Mouse (Mus musculus): Measurements from ENCODE around the gene Fktn. TPM values are rescaled to one million over a fixed set of nuclear protein-coding genes. Genes with fewer than 3 reads are reported as not detected.
"Not testable (repeated sequence)": the region's sequence is repeated elsewhere in the genome, so short reads cannot be mapped to it uniquely, and the experiment has no call there.

Gene Fktn
- total RNA-seq (2014; rRNA removed; ENCODE audit: low replicate concordance) (6.9 and 7.2 TPM in 2 replicates), polyA plus RNA-seq (2015; fragmentation: Nextera tagmentation; extraction: Ambion mirVana) (10.6 and 12.8 TPM in 2 replicates)

- 8% methylated on average over 7 of the region's 7 CpGs for WGBS
- DNase-seq (ENCODE audit: low spot score): no peak
- peak within 1 kb of the TSS; percentile 65 for H3K9ac ChIP-seq (replicated peaks; ENCODE audit: low read depth, low read length)
Observed at GRCm38 (mm10) chr4:53713704-53714050, at the start of gene Fktn. Gene Fktn, plus strand, starts transcription at chr4:53713998.

DNA sequence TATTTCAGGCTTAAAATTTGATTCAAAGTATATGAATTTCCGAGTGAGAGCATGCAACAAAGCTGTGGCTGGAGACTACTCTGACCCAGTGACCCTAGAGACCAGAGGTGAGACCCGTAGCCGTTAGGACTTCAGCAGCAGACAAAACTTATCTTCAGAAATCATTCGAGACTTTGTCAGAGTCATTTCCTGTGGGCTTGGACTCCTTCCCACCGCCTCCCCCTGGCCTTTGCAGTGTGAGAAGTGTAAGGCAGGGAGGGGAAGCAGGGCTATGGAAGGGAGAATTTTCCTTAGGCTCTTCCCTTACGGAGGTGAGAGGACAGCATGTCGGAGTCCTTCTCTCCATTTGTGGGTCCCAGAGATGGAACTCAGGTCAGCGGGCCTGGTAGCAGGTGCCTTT is 31.7 kb upstream of the Fktn start:
- ATAC-seq (ENCODE audit: insufficient read depth, low read depth) (no peak), DNase-seq (ENCODE audit: low spot score) (no peak)
- Histone ChIP-seq H3K4me1 (ENCODE audit: control insufficient read depth, insufficient read depth) (no peaks in the 10 kb centered on the region), H3K27ac (ENCODE audit: low read depth) (no peak overlapping the region), H3K36me3 (replicated peaks; ENCODE audit: control insufficient read depth, insufficient read depth, low read length) (peaks cover 15% of the 10 kb centered on the region), H3K9me3 (replicated peaks; ENCODE audit: control insufficient read depth, low read length) (no peaks in the 10 kb centered on the region), H3K27me3 (ENCODE audit: control insufficient read depth, insufficient read depth, low read length) (no peaks in the 10 kb centered on the region), H3K4me3 (ENCODE audit: low read depth, low read length) (no peak overlapping the region), H3K9ac (replicated peaks; ENCODE audit: low read depth, low read length) (no peak overlapping the region), H3K4me2 (ENCODE audit: low read depth, low read length) (no peak overlapping the region)
- WGBS: 57% methylated on average over 8 of the region's 8 CpGs
- TF ChIP-seq EP300 (IDR thresholded peaks at IDR 0.05; ENCODE audit: low read depth): no peak
- TF ChIP-seq CTCF (IDR thresholded peaks at IDR 0.05; ENCODE audit: low read depth): no peak

More at GRCm38 (mm10) chr4:53713704-53714050, at the start of gene Fktn:
- Histone ChIP-seq H3K27me3 (ENCODE audit: control insufficient read depth, insufficient read depth, low read length) (no peaks in the 10 kb centered on the region), H3K4me2 (ENCODE audit: low read depth, low read length) (peak within 1 kb of the TSS; percentile 96), H3K36me3 (replicated peaks; ENCODE audit: control insufficient read depth, insufficient read depth, low read length) (no peaks in the 10 kb centered on the region), H3K4me3 (ENCODE audit: low read depth, low read length) (peak within 1 kb of the TSS; percentile 70), H3K4me1 (ENCODE audit: control insufficient read depth, insufficient read depth) (peaks cover 4% of the 10 kb centered on the region; the same call in 1 of the 2 replicates), H3K27ac (ENCODE audit: low read depth) (peak within 1 kb of the TSS; percentile 75), H3K9me3 (replicated peaks; ENCODE audit: control insufficient read depth, low read length) (no peaks in the 10 kb centered on the region)
- peak; percentile 37 for ATAC-seq (ENCODE audit: insufficient read depth, low read depth)
- TF ChIP-seq EP300 (IDR thresholded peaks at IDR 0.05; ENCODE audit: low read depth): no peak
- no peak for TF ChIP-seq CTCF (IDR thresholded peaks at IDR 0.05; ENCODE audit: low read depth)

- Histone ChIP-seq H3K4me1 (ENCODE audit: control insufficient read depth, insufficient read depth) (no peaks in the 10 kb centered on the region), H3K27me3 (ENCODE audit: control insufficient read depth, insufficient read depth, low read length) (no peaks in the 10 kb centered on the region), H3K36me3 (replicated peaks; ENCODE audit: control insufficient read depth, insufficient read depth, low read length) (peaks cover 14% of the 10 kb centered on the region), H3K27ac (ENCODE audit: low read depth) (no peak overlapping the region), H3K9ac (replicated peaks; ENCODE audit: low read depth, low read length) (no peak overlapping the region), H3K4me2 (ENCODE audit: low read depth, low read length) (no peak overlapping the region), H3K4me3 (ENCODE audit: low read depth, low read length) (no peak overlapping the region), H3K9me3 (replicated peaks; ENCODE audit: control insufficient read depth, low read length) (no peaks in the 10 kb centered on the region)
- no peak for ATAC-seq (ENCODE audit: insufficient read depth, low read depth)
- WGBS: 85% methylated on average over 4 of the region's 4 CpGs
- DNase-seq (ENCODE audit: low spot score): no peak
- TF ChIP-seq CTCF (IDR thresholded peaks at IDR 0.05; ENCODE audit: low read depth) (no peak), EP300 (IDR thresholded peaks at IDR 0.05; ENCODE audit: low read depth) (no peak)
Observed at GRCm38 (mm10) chr4:53688965-53689364, 24.8 kb upstream of the Fktn start.

- H3K4me1 ChIP-seq (ENCODE audit: control insufficient read depth, insufficient read depth): no peaks in the 10 kb centered on the region
- H3K27ac ChIP-seq (ENCODE audit: low read depth): no peak overlapping the region
- H3K9ac ChIP-seq (replicated peaks; ENCODE audit: low read depth, low read length): no peak overlapping the region
- peaks cover 12% of the 10 kb centered on the region for H3K36me3 ChIP-seq (replicated peaks; ENCODE audit: control insufficient read depth, insufficient read depth, low read length)
- no peak for DNase-seq (ENCODE audit: low spot score)
- ATAC-seq (ENCODE audit: insufficient read depth, low read depth): no peak
- WGBS: 52% methylated on average over 1 of the region's 1 CpGs
- no peaks in the 10 kb centered on the region for H3K9me3 ChIP-seq (replicated peaks; ENCODE audit: control insufficient read depth, low read length)
- H3K4me3 ChIP-seq (ENCODE audit: low read depth, low read length): no peak overlapping the region
- TF ChIP-seq CTCF (IDR thresholded peaks at IDR 0.05; ENCODE audit: low read depth) (no peak), EP300 (IDR thresholded peaks at IDR 0.05; ENCODE audit: low read depth) (no peak)
- no peak overlapping the region for H3K4me2 ChIP-seq (ENCODE audit: low read depth, low read length)
- H3K27me3 ChIP-seq (ENCODE audit: control insufficient read depth, insufficient read depth, low read length): no peaks in the 10 kb centered on the region
Observed at GRCm38 (mm10) chr4:53691418-53691817, 22.4 kb upstream of the Fktn start.

DNA sequence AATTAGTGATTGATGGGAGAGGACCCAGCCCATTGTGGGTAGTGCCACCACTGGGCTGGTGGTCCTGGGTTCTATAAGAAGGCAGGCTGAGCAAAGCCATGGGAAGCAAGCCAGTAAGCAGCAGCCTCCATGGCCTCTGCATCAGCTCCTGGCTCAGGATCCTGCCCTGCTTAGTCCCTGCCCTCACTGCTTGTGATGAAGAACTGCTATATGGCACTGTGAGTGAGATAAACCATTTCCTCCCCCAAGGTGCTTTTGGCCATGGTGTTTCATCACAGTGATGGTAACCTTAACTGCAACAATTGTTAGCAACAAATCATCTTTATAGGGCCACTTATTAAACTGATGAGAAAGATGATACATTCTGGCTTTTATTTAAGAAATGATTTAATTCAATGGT is 4.6 kb upstream of the Fktn start:
- not testable (repeated sequence) for H3K27ac ChIP-seq (ENCODE audit: low read depth); DNase-seq (ENCODE audit: low spot score); H3K4me1 ChIP-seq (ENCODE audit: control insufficient read depth, insufficient read depth); H3K9ac ChIP-seq (replicated peaks; ENCODE audit: low read depth, low read length); H3K4me3 ChIP-seq (ENCODE audit: low read depth, low read length); H3K36me3 ChIP-seq (replicated peaks; ENCODE audit: control insufficient read depth, insufficient read depth, low read length); H3K4me2 ChIP-seq (ENCODE audit: low read depth, low read length); ATAC-seq (ENCODE audit: insufficient read depth, low read depth); H3K9me3 ChIP-seq (replicated peaks; ENCODE audit: control insufficient read depth, low read length); H3K27me3 ChIP-seq (ENCODE audit: control insufficient read depth, insufficient read depth, low read length)

DNA sequence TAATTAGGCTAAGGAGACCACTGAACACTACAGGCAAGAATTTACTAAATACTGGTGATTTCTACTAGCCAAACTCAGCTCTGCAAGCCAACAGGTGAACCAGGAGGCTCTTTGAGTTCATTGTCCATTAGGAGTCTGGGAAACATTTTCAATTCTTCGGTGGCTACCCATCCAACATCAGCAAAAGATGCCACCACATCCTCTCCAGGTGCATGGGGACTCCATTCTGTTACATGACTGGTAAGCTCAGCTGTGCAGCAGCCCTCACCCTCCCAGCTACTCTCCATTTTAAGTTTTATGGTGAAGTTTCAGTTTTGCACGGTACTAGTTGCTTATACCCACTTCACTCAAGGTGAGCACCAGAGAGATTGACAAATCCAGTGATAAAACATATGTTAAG is 3.8 kb upstream of the Fktn start:
- Histone ChIP-seq H3K27me3 (ENCODE audit: control insufficient read depth, insufficient read depth, low read length) (no peaks in the 10 kb centered on the region), H3K9me3 (replicated peaks; ENCODE audit: control insufficient read depth, low read length) (no peaks in the 10 kb centered on the region), H3K9ac (replicated peaks; ENCODE audit: low read depth, low read length) (no peak overlapping the region), H3K36me3 (replicated peaks; ENCODE audit: control insufficient read depth, insufficient read depth, low read length) (no peaks in the 10 kb centered on the region), H3K27ac (ENCODE audit: low read depth) (no peak overlapping the region), H3K4me2 (ENCODE audit: low read depth, low read length) (no peak overlapping the region), H3K4me3 (ENCODE audit: low read depth, low read length) (no peak overlapping the region), H3K4me1 (ENCODE audit: control insufficient read depth, insufficient read depth) (peaks cover 3% of the 10 kb centered on the region; the same call in 1 of the 2 replicates)
- 86% methylated on average over 2 of the region's 2 CpGs for WGBS
- DNase-seq (ENCODE audit: low spot score): no peak
- ATAC-seq (ENCODE audit: insufficient read depth, low read depth): no peak
- TF ChIP-seq EP300 (IDR thresholded peaks at IDR 0.05; ENCODE audit: low read depth): no peak
- TF ChIP-seq CTCF (IDR thresholded peaks at IDR 0.05; ENCODE audit: low read depth): no peak
